Mouse (Mus musculus): Measurements from ENCODE around the gene Klk4.

Gene Klk4

GRCm38 (mm10) chr7:43919559-43920451 lies 38.8 kb downstream of the Klk4 start:
- peak; percentile 81 for DNase-seq (ENCODE audit: low spot score)

GRCm38 (mm10) chr7:43920582-43920981 lies 39.6 kb downstream of the Klk4 start:
- DNase-seq (ENCODE audit: low spot score), result no peak

DNA sequence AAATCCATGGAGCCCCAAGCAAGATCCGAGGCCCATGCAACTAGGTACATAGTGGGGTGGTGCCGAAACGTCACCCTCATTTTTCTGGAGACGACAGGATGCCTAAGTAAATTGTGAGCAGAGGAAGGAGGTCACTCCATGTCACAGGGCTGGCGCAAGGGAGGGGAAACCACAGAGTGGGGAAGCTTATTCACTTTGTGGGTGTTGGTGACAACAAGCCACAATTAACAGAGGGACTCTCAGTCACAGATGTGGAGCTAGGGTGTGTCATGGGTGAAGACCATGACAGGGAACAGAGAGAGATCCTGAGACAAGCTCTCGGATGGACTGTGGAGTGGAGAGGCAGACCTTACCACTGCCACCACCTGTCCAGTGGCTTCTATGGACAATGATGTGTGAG lies 40.1 kb downstream of the Klk4 start:
- DNase-seq (ENCODE audit: low spot score), result peak; percentile 31

DNA sequence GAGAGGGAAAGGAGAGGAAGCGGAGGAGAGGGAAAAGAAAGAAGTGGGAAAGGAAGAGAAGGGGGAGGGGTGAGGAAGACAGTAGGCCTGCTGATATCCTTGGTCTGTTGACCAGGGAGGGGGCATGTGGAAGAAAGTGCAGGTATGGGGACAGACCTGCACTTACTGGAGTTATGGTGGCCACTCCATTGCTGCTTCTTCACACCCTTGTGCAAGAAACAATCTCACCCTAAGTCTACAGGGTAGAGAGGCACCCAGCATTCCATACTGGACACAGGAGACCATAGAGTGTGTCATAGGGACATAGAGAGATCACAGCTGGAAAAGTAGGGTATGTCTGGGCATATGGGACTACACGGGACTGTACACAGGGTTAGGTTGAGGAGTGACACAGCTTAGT lies 41.0 kb downstream of the Klk4 start:
- no peak for DNase-seq (ENCODE audit: low spot score)

- DNase-seq (ENCODE audit: low spot score), result no peak
Observed at GRCm38 (mm10) chr7:43925985-43926384, 45.0 kb downstream of the Klk4 start.

DNA sequence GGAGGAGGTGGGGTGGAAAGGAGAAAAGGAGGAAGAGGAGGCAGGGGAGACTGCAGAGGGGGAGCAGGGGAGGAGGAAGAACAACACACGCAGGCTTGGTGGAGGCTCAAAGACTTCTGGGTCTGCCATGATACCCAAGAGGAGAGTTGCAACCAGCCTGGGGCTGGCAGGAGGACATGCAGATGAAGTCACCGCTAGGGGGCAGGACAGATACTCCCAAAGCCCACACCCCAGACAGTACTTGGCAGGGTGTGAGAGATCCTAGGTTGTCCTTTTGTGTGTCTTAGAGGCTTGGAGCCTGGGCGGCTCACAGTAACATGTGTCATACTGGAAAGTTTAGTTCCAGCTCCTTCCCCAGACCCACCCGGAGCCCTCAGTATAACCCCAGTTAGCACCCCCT lies 47.6 kb downstream of the Klk4 start:
- DNase-seq (ENCODE audit: low spot score), result peak; percentile 64

GRCm38 (mm10) chr7:43932337-43932736 lies 51.4 kb downstream of the Klk4 start:
- no peak for DNase-seq (ENCODE audit: low spot score)

- no peak for DNase-seq (ENCODE audit: low spot score)
Observed at GRCm38 (mm10) chr7:43933440-43933839, 52.5 kb downstream of the Klk4 start, which contains the start of gene Klk15. Klk15 (plus strand) TSS chr7:43933740.

GRCm38 (mm10) chr7:43934747-43935146 lies 53.8 kb downstream of the Klk4 start:
- DNase-seq (ENCODE audit: low spot score), result no peak

All from testis, postnatal 10 days (tissue).